Mouse (Mus musculus) heart, embryonic 14.5 days (tissue): ENCODE results near the gene Polr2e. TPM values are rescaled to one million over a fixed set of nuclear protein-coding genes. Genes with fewer than 3 reads are reported as not detected.

Experiments used
- polyA plus RNA-seq: library from polyadenylated mRNA; unstranded; fragments of >200 nt; fragmentation: Nextera tagmentation; extraction: Ambion mirVana; gene quantifications from 2 replicates; pipeline ENCODE4 v1.2.1, GENCODE M21; 2014

The Polr2e gene
- polyA plus RNA-seq, 1 experiment from 2014 or later, result 162 TPM

Other genes starting within 250 kb of the Polr2e start
- 0.08 TPM in 1 of 2 replicates, not detected in the other for gene Prss57, start 248.8 kb downstream of the Polr2e start, polyA plus RNA-seq
- gene Palm, start 246.2 kb downstream of the Polr2e start, polyA plus RNA-seq, result 58.3 and 68.1 TPM in 2 replicates
- gene Misp, start 218.8 kb downstream of the Polr2e start, polyA plus RNA-seq, result 0.61 and 1.5 TPM in 2 replicates
- gene Ptbp1, start 185.4 kb downstream of the Polr2e start, polyA plus RNA-seq, result 62.7 and 78.9 TPM in 2 replicates
- gene Prtn3, start 165.3 kb downstream of the Polr2e start, polyA plus RNA-seq, result 1.4 and 2.0 TPM in 2 replicates
- 6.9 and 9.4 TPM in 2 replicates for gene Plppr3, start 165.2 kb downstream of the Polr2e start, polyA plus RNA-seq
- gene Elane, start 153.5 kb downstream of the Polr2e start, polyA plus RNA-seq, result 0.42 TPM in 1 of 2 replicates, not detected in the other
- not detected in 2 replicates for gene Cfd, start 148.9 kb downstream of the Polr2e start, polyA plus RNA-seq
- 34.7 TPM in 2 replicates for gene Med16, start 130.9 kb downstream of the Polr2e start, polyA plus RNA-seq
- 4.6 TPM in 1 of 2 replicates, not detected in the other for gene Gm26602, start 128.9 kb downstream of the Polr2e start, polyA plus RNA-seq
- gene Kiss1r, start 122.8 kb downstream of the Polr2e start, polyA plus RNA-seq, result 0.19 and 0.70 TPM in 2 replicates
- gene R3hdm4, start 118.6 kb downstream of the Polr2e start, polyA plus RNA-seq, result 96.7 and 98.5 TPM in 2 replicates
- 1.9 and 2.8 TPM in 2 replicates for gene Arid3a, start 112.8 kb downstream of the Polr2e start, polyA plus RNA-seq
- gene Wdr18, start 79.6 kb downstream of the Polr2e start, polyA plus RNA-seq, result 73.2 and 84.4 TPM in 2 replicates
- 0.09 and 0.18 TPM in 2 replicates for gene Grin3b, start 69.1 kb downstream of the Polr2e start, polyA plus RNA-seq
- gene Tmem259, start 55.5 kb downstream of the Polr2e start, polyA plus RNA-seq, result 16.2 and 20.3 TPM in 2 replicates
- gene Cnn2, start 51.2 kb downstream of the Polr2e start, polyA plus RNA-seq, result 265 and 275 TPM in 2 replicates
- 1.6 and 1.7 TPM in 2 replicates for gene Abca7, start 43.3 kb downstream of the Polr2e start, polyA plus RNA-seq
- 3.0 and 3.4 TPM in 2 replicates for gene Arhgap45, start 23.1 kb downstream of the Polr2e start, polyA plus RNA-seq
- gene Gpx4, start 7.4 kb upstream of the Polr2e start, polyA plus RNA-seq, result 715 and 757 TPM in 2 replicates
- gene Sbno2, start 65.8 kb upstream of the Polr2e start, polyA plus RNA-seq, result 9.5 and 9.6 TPM in 2 replicates
- 14.6 and 17.7 TPM in 2 replicates for gene Stk11, start 76.0 kb upstream of the Polr2e start, polyA plus RNA-seq
- gene Atp5d, start 98.8 kb upstream of the Polr2e start, polyA plus RNA-seq, result 988 and 1,015 TPM in 2 replicates
- 1.6 and 2.6 TPM in 2 replicates for gene Cbarp, start 101.0 kb upstream of the Polr2e start, polyA plus RNA-seq
- 21.2 and 25.8 TPM in 2 replicates for gene Midn, start 108.5 kb upstream of the Polr2e start, polyA plus RNA-seq
- 79.4 and 80.7 TPM in 2 replicates for gene Cirbp, start 126.2 kb upstream of the Polr2e start, polyA plus RNA-seq
- 7.7 and 11.1 TPM in 2 replicates for gene 1600002K03Rik, start 133.1 kb upstream of the Polr2e start, polyA plus RNA-seq
- gene Efna2, start 139.7 kb upstream of the Polr2e start, polyA plus RNA-seq, result 8.4 and 10.1 TPM in 2 replicates
- gene Mum1, start 186.6 kb upstream of the Polr2e start, polyA plus RNA-seq, result 28.5 and 29.3 TPM in 2 replicates
- 721 and 734 TPM in 2 replicates for gene Ndufs7, start 209.3 kb upstream of the Polr2e start, polyA plus RNA-seq
- 60.3 and 61.5 TPM in 2 replicates for gene Gamt, start 221.2 kb upstream of the Polr2e start, polyA plus RNA-seq
- gene Dazap1, start 221.7 kb upstream of the Polr2e start, polyA plus RNA-seq, result 25.0 and 27.5 TPM in 2 replicates